Mouse (Mus musculus) ES-E14 (cell line): ENCODE measurements at regions not wholly inside any gene's neighbourhood (a gene's known extent, or its start where the extent isn't known, plus 50 kb on each side); places are given as distances from the start of the nearest gene placed in this dataset.
A peak's percentile ranks its signal among the peaks of the same experiment; 100 is the strongest.

Experiments used
- DNase-seq: peaks from one replicate; pipeline ENCODE4 v3.0.0-alpha.2; 2013; ENCODE audit warnings: low read depth, low spot score
- H3K27ac ChIP-seq: 2 replicates; pipeline ENCODE4 v1.5.1; 2012; ENCODE audit warnings: low read depth, mild to moderate bottlenecking, low read length, moderate library complexity, mixed read lengths; ENCODE audit not compliant: poor library complexity, insufficient read depth, severe bottlenecking
- H3K36me3 ChIP-seq: 2 replicates; pipeline ENCODE4 v1.6.1; 2012; ENCODE audit warnings: mild to moderate bottlenecking, low read length, moderate library complexity, mixed read lengths; ENCODE audit not compliant: control insufficient read depth, poor library complexity, insufficient read depth, severe bottlenecking
- H3K4me1 ChIP-seq, 2 experiments: fragments of 150-350 bp in 1 of 2; sonication (generic) in 1 of 2; 2 replicates each; pipeline ENCODE4 v1.6.1; 2012; ENCODE audit warnings: low read length in 2 of 2, mild to moderate bottlenecking in 1 of 2, mixed read lengths in 1 of 2; ENCODE audit not compliant: control insufficient read depth in 2 of 2, insufficient read depth in 2 of 2, poor library complexity in 1 of 2
- H3K4me3 ChIP-seq, 2 experiments: fragments of 150-350 bp in 1 of 2; sonication (generic) in 1 of 2; 2 replicates each; pipeline ENCODE4 v1.5.1; 2012; ENCODE audit warnings: low read length in 2 of 2, low read depth in 1 of 2, mild to moderate bottlenecking in 1 of 2, mixed read lengths in 1 of 2; ENCODE audit not compliant: insufficient read depth in 1 of 2, poor library complexity in 1 of 2, severe bottlenecking in 1 of 2
- H3K9ac ChIP-seq: 2 replicates; pipeline ENCODE4 v1.6.1; 2012; ENCODE audit warnings: low read depth, mild to moderate bottlenecking, low read length, mixed read lengths; ENCODE audit not compliant: poor library complexity, insufficient read depth, severe bottlenecking
- H3K9me3 ChIP-seq: fragments of 150-350 bp; sonication (generic); 2 replicates; pipeline ENCODE4 v1.6.1; 2012; ENCODE audit warnings: low read depth, mild to moderate bottlenecking, low read length; ENCODE audit not compliant: control insufficient read depth, insufficient read depth
- CHD2 ChIP-seq: IDR thresholded peaks from 2 replicates; pipeline ENCODE4 v1.6.1; 2014; ENCODE audit warnings: mild to moderate bottlenecking, low read depth, low read length, inconsistent platforms
- HCFC1 ChIP-seq: IDR thresholded peaks from 2 replicates; pipeline ENCODE4 v1.6.1; 2012; ENCODE audit warnings: low read length, inconsistent platforms, borderline replicate concordance; ENCODE audit not compliant: insufficient read depth
- MAFK ChIP-seq: IDR thresholded peaks from 2 replicates; pipeline ENCODE4 v1.6.1; 2014; ENCODE audit warnings: mild to moderate bottlenecking, low read depth, low read length, inconsistent platforms; ENCODE audit not compliant: insufficient read depth
- ZC3H11A ChIP-seq: IDR thresholded peaks from 2 replicates; pipeline ENCODE4 v1.6.1; 2012; ENCODE audit warnings: low read depth, mild to moderate bottlenecking, inconsistent platforms, low read length, borderline replicate concordance
- ZNF384 ChIP-seq: IDR thresholded peaks from 2 replicates; pipeline ENCODE4 v1.6.1; 2012; ENCODE audit warnings: low read depth, low read length, inconsistent platforms
- in situ Hi-C, 2 experiments: fragments of 600-800 bp; cut with MboI; formaldehyde crosslinking; loops; one replicate each; pipeline ENCODE4 v1.15.1; 2025; ENCODE audit warnings: low sequenced_read_pairs in 2 of 2, inconsistent platforms in 1 of 2; ENCODE audit not compliant: unreplicated experiment in 2 of 2

- peaks cover 2 to 10% of the 10 kb centered on the region in 2 experiments; a peak in 3 of 4 replicates for H3K4me1 ChIP-seq
- DNase-seq: peak; percentile 37
- no peaks in the 10 kb centered on the region for H3K36me3 ChIP-seq
- TF ChIP-seq ZC3H11A: no peak
- TF ChIP-seq HCFC1: no peak
- 0 out of 2 replicates have a peak, but pooled peaks have one; percentile 37 for TF ChIP-seq CHD2
- peak; percentile 76; the same call in 1 of the 2 replicates for TF ChIP-seq MAFK
- no peak for TF ChIP-seq ZNF384
- no peaks in the 10 kb centered on the region for H3K9me3 ChIP-seq
- H3K4me3 ChIP-seq: no peak overlapping the region
- H3K27ac ChIP-seq: no peak overlapping the region; the same call in 1 of the 2 replicates
- in situ Hi-C loops: no loop called here
- no peak overlapping the region for H3K9ac ChIP-seq
These were observed 175.5 kb upstream of the Tank start for GRCm38 (mm10) chr2:61402588-61403487.

- peak overlapping the region in 1 of 2 experiments; percentile 18; a peak in 2 of 4 replicates for H3K4me3 ChIP-seq
- H3K9me3 ChIP-seq: no peaks in the 10 kb centered on the region
- H3K9ac ChIP-seq: no peak overlapping the region
- TF ChIP-seq MAFK: no peak
- peak; percentile 91 for TF ChIP-seq ZNF384
- no peak for TF ChIP-seq ZC3H11A
- TF ChIP-seq CHD2: no peak
- no peak for TF ChIP-seq HCFC1
- DNase-seq: peak; percentile 58
- in situ Hi-C loops: no loop called here
- no peaks in the 10 kb centered on the region for H3K36me3 ChIP-seq
- H3K27ac ChIP-seq: peak overlapping the region; percentile 77
- H3K4me1 ChIP-seq: peaks cover 2 to 10% of the 10 kb centered on the region in 2 experiments; a peak in 3 of 4 replicates
These were observed 176.5 kb upstream of the Tank start for GRCm38 (mm10) chr2:61401636-61402587.

DNA sequence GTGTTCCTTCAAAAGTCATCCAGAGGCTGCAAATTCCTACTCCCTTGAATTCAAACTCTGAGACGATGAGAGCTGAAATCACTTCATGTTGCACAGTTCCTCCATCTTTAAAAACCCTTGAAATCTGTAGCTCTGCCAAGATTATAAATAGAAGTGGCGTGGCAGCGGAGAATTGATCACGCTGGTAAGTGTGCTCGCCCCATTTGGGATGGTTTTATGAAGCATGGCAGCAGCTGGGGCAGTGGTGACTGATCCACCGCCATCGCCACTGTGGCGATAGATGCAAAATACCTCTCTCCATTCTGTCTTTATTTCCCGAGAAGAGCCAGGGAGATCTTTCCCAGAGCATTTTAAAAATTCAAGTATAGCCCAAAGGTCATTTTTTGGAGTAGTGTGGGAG is 179.8 kb upstream of the Tank start:
- Histone ChIP-seq H3K27ac (no peak overlapping the region), H3K4me3 (no peak overlapping the region), H3K36me3 (no peaks in the 10 kb centered on the region), H3K4me1 (peaks cover 2 to 10% of the 10 kb centered on the region in 2 experiments; a peak in 3 of 4 replicates), H3K9ac (no peak overlapping the region), H3K9me3 (no peaks in the 10 kb centered on the region)
- DNase-seq: no peak
- no peak for TF ChIP-seq MAFK
- TF ChIP-seq HCFC1: no peak
- no peak for TF ChIP-seq ZNF384
- TF ChIP-seq CHD2: no peak
- TF ChIP-seq ZC3H11A: no peak
- in situ Hi-C loops: no loop called here

DNA sequence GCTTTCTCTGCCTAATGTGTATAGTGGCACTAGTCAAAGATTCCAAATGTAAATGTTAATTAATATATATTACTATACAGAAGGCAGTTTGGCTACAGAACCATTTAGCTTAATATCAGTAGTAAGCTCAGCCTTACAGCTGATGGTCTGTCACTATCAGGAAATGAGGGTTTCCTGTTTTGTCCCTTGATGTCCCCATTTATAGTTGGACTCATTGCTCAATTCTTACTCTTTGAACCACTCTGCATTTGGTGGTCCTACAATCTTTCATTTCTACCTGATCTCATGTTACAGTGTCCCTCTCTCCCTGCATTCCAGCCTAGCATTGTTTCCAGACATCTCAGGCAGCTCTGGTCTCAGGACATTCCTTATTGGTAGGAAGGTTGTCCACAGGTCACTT is 188.8 kb upstream of the Tank start:
- in situ Hi-C loops: no loop called here
- DNase-seq: no peak
- no peak overlapping the region for H3K9ac ChIP-seq
- no peaks in the 10 kb centered on the region for H3K4me1 ChIP-seq
- H3K4me3 ChIP-seq: no peak overlapping the region
- H3K27ac ChIP-seq: no peak overlapping the region
- TF ChIP-seq MAFK (no peak), HCFC1 (no peak), CHD2 (no peak), ZNF384 (no peak)
- H3K36me3 ChIP-seq: no peaks in the 10 kb centered on the region
- no peaks in the 10 kb centered on the region for H3K9me3 ChIP-seq
